Mouse (Mus musculus): ENCODE measurements at regions not wholly inside any gene's neighbourhood (a gene's known extent, or its start where the extent isn't known, plus 50 kb on each side); places are given as distances from the start of the nearest gene placed in this dataset.

DNA sequence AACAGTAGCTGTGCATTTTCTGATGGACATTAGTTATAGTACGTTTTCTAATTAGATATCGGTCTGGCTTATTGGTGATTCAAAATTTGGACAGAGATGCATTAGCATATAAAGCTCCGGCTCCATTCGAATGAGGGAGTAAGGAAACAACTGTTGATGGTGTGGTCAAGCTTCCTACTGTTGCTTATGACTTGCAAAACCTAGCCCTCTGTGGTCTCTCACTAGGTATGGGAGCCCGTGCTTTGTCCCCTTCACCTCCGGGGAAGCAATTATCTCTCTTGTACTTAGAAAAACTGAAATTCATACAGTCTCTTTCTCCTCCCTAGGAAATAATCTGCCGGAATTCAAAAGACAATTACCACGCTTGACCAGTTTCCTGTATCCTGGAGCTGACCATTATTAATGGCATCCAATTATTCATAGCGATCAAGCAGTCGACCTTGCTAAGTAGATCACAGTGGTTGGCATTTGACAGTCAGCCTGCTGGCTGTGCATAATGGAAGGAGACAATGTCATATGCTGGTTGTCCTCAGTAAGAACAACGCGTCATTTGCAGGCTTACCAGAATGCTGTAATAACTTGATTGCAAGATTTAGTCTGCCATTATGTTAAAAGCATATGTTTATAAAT lies 264.4 kb upstream of the Fam98a start:
- no peak for TF ChIP-seq CTCF (IDR thresholded peaks at IDR 0.05; ENCODE audit: extremely low read depth, insufficient read length, insufficient replicate concordance, low read depth, low read length)
- no peak for TF ChIP-seq POLR2A (IDR thresholded peaks at IDR 0.05; ENCODE audit: low read depth, low read length)

Data from small intestine, adult 2 months (tissue).